Mouse (Mus musculus) T-cell, adult 66 days (primary cell): ENCODE data around the gene Tmem8b. TPM values are rescaled to one million over a fixed set of nuclear protein-coding genes. Genes with fewer than 3 reads are reported as not detected.

Experiments
- total RNA-seq, 2 experiments: library from RNA; stranded (reverse); gene quantifications; 3 replicates in 1 of 2; 4 replicates in 1 of 2; pipeline ENCODE4 v1.2.4; 2023

Tmem8b gene
- total RNA-seq: 1 to 10 TPM; 2.7 to 2.8 TPM

GRCm38 (mm10) chr4:43668782-43669427, at the start of gene Tmem8b, which contains the start of gene Fam221b:
Gene Tmem8b (plus strand): TSS chr4:43668971.
Gene Fam221b (minus strand): TSS chr4:43669145.

DNA sequence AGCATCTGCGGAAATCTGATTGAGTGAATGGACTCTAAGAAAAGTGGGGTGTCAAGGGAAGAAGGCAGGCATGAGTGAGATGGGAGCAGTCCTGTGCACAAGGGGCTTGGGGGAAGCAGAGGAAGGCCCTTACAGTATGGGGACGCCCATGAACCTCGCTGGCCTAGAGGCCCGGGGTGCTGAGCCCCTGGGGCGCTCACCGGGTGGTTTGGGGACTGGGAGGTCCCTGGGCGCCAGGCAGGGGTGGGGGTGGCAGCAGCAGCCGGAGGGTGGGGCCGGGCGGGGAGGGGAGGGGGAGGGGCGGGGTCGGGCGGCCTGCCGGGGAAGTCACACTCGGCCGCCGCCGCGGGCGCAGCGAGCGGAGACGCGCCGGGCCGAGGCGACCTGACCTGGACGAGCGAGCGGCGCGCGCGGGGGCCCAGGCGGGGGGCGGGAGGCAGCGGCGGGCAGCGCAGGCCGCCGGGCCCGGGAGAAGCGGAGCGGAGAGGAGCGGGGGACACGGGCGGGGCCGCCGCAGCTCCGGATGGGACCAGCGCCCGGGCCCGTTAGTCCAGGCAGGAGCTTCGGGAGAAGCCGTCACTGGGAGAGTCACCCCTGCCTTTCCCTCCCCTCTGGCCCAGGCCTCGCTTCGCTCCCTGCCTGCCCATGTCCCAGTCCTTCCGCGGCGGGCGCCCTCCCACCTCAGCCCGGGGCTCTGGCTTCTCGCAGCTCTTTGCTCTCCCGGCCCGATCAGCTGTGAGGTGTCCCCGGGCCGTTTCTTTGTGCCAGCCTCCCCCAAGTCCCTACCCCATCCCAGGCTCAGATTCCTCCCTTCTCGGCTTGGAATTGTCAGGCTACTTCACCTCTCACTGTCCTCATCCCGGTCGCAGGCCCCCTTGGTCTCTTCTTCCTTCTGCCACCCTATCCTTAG, 37.5 kb upstream of the Tmem8b start, which contains the start of gene Npr2:
TSS of gene Npr2 (plus strand) at position 890 of the 910 bp plus-strand sequence.

GRCm38 (mm10) chr4:43653161-43654015, 15.4 kb upstream of the Tmem8b start, which contains the start of gene Spag8:
Gene Spag8 (minus strand): TSS chr4:43653594.

GRCm38 (mm10) chr4:43656339-43657109, 12.2 kb upstream of the Tmem8b start, which contains the start of gene Hint2:
Gene Hint2 (minus strand): TSS chr4:43656466.

DNA sequence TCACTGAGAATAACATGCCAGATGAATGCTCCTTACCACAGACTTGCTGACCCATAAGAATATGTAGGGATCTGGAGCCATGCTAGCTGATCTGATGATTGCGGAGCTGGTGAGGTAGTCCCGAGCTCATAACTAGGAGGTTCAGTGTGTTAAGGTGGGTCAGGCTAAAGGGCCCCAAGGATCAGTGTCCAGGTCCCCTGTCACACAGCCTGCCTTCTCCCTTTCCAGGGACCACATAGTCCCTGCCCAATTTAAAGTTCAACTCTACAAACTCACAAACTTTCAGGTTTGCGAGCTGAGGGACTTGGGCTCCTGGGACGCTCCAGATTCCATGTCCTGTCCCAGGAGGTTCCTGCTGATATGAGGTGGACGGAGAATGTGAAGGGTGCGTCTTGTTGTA, 31.9 kb downstream of the Tmem8b start, which contains the start of gene Olfr70:
TSS of gene Olfr70 (minus strand) at position 101 of the 400 bp plus-strand sequence.

DNA sequence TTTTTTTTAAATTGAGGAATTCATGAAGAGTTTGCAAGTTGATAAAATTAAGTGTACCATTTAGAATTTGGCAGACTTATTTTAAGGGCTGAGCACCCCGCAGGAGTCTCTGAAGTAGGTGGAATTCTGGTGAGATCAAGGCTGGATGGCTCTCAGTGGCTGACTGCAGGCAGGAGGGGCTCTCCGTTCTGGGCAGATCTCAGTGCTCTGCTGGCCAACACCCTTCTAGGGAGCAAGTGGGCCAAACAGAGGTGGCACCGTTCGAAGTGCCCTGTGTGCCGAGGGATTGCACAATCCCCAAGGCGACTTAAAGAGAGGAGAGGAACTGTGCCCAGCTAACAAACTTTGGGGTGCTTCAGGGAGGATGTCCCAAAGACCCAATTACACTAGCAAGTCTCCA, 41.1 kb downstream of the Tmem8b start, which contains the start of gene Olfr71:
TSS of gene Olfr71 (minus strand) at position 387 of the 400 bp plus-strand sequence.

DNA sequence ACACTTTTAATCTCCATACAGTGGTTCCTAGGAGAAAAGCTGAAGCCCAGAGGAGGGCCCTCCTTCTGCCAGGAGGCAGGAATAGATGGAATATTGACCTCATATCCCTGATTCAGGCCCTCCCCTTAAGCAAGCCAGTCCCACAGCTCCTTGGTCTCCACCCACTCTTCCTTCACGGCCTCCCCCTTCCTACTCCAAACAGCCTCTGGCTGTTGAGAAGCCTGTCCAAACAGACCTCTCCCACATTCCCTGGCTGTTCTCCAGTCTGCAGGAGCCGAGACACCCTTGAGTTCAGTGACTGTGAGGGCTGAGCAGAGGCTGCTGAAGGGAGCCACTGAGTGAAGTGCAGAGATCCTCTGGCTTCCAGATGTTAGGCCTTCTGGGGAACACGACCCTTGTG, 58.2 kb downstream of the Tmem8b start, which contains the start of gene Hrct1:
TSS of gene Hrct1 (plus strand) at position 194 of the 400 bp plus-strand sequence.

GRCm38 (mm10) chr4:43729794-43730550, 61.2 kb downstream of the Tmem8b start, which contains the start of gene Spaar:
Gene Spaar (plus strand): TSS chr4:43730034.

Other genes with a start within 250 kb of the Tmem8b start
- not detected for gene Fam166b, start 239.8 kb upstream of the Tmem8b start, total RNA-seq
- gene Tesk1, start 227.0 kb upstream of the Tmem8b start, total RNA-seq: 10 to 100 TPM; 54.4 to 54.9 TPM
- gene Cd72, start 214.3 kb upstream of the Tmem8b start, total RNA-seq: 10 to 100 TPM; 27.0 to 31.6 TPM
- 10 to 100 TPM; 76.6 to 85.8 TPM for gene Sit1, start 185.2 kb upstream of the Tmem8b start, total RNA-seq
- 10 to 100 TPM; 24.6 to 26.0 TPM for gene Ccdc107, start 176.1 kb upstream of the Tmem8b start, total RNA-seq
- 1 to 10 TPM; 2.3 to 4.2 TPM for gene Arhgef39, start 169.3 kb upstream of the Tmem8b start, total RNA-seq
- not detected for gene Car9, start 162.0 kb upstream of the Tmem8b start, total RNA-seq
- gene Tpm2, start 145.2 kb upstream of the Tmem8b start, total RNA-seq: not detected
- 10 to 100 TPM; 61.5 to 65.6 TPM for gene Creb3, start 106.6 kb upstream of the Tmem8b start, total RNA-seq
- gene Tln1, start 106.3 kb upstream of the Tmem8b start, total RNA-seq: 100 to 1,000 TPM; 326 to 327 TPM
- 10 to 100 TPM; 54.0 to 54.2 TPM for gene Rgp1, start 90.3 kb upstream of the Tmem8b start, total RNA-seq
- 10 to 100 TPM; 36.6 to 37.0 TPM for gene Gba2, start 90.1 kb upstream of the Tmem8b start, total RNA-seq
- gene Msmp, start 84.5 kb upstream of the Tmem8b start, total RNA-seq: not detected
- not detected for gene Npr2, start 37.0 kb upstream of the Tmem8b start, total RNA-seq
- gene Spag8, start 15.4 kb upstream of the Tmem8b start, total RNA-seq: not detected
- gene Hint2, start 12.5 kb upstream of the Tmem8b start, total RNA-seq: 10 to 100 TPM; 21.3 to 24.6 TPM
- gene Fam221b, start 174 bp downstream of the Tmem8b start, total RNA-seq: not detected
- not detected for gene Olfr70, start 31.8 kb downstream of the Tmem8b start, total RNA-seq
- gene Olfr71, start 41.3 kb downstream of the Tmem8b start, total RNA-seq: not detected
- not detected for gene Hrct1, start 58.2 kb downstream of the Tmem8b start, total RNA-seq
- gene Spaar, start 61.1 kb downstream of the Tmem8b start, total RNA-seq: not detected
- not detected for gene Olfr159, start 102.0 kb downstream of the Tmem8b start, total RNA-seq
- gene Olfr156, start 154.9 kb downstream of the Tmem8b start, total RNA-seq: not detected
- not detected for gene Olfr157, start 171.2 kb downstream of the Tmem8b start, total RNA-seq
- gene Olfr155, start 182.6 kb downstream of the Tmem8b start, total RNA-seq: not detected
- gene Reck, start 206.6 kb downstream of the Tmem8b start, total RNA-seq: 1 to 10 TPM; 2.0 to 2.8 TPM